Mouse (Mus musculus) ES-E14 (cell line): ENCODE measurements around the gene Stum. TPM values are rescaled to one million over a fixed set of nuclear protein-coding genes. Genes with fewer than 3 reads are reported as not detected.

ENCODE experiments used
- DNase-seq: peaks from one replicate; pipeline ENCODE4 v3.0.0-alpha.2; 2013; ENCODE audit warnings: low read depth, low spot score
- H3K27ac ChIP-seq: 2 replicates; pipeline ENCODE4 v1.5.1; 2012; ENCODE audit warnings: low read depth, mild to moderate bottlenecking, low read length, moderate library complexity, mixed read lengths; ENCODE audit not compliant: poor library complexity, insufficient read depth, severe bottlenecking
- H3K36me3 ChIP-seq: 2 replicates; pipeline ENCODE4 v1.6.1; 2012; ENCODE audit warnings: mild to moderate bottlenecking, low read length, moderate library complexity, mixed read lengths; ENCODE audit not compliant: control insufficient read depth, poor library complexity, insufficient read depth, severe bottlenecking
- H3K4me1 ChIP-seq, 2 experiments: fragments of 150-350 bp in 1 of 2; sonication (generic) in 1 of 2; 2 replicates each; pipeline ENCODE4 v1.6.1; 2012; ENCODE audit warnings: low read length in 2 of 2, mild to moderate bottlenecking in 1 of 2, mixed read lengths in 1 of 2; ENCODE audit not compliant: control insufficient read depth in 2 of 2, insufficient read depth in 2 of 2, poor library complexity in 1 of 2
- H3K4me3 ChIP-seq, 2 experiments: fragments of 150-350 bp in 1 of 2; sonication (generic) in 1 of 2; 2 replicates each; pipeline ENCODE4 v1.5.1; 2012; ENCODE audit warnings: low read length in 2 of 2, low read depth in 1 of 2, mild to moderate bottlenecking in 1 of 2, mixed read lengths in 1 of 2; ENCODE audit not compliant: insufficient read depth in 1 of 2, poor library complexity in 1 of 2, severe bottlenecking in 1 of 2
- H3K9ac ChIP-seq: 2 replicates; pipeline ENCODE4 v1.6.1; 2012; ENCODE audit warnings: low read depth, mild to moderate bottlenecking, low read length, mixed read lengths; ENCODE audit not compliant: poor library complexity, insufficient read depth, severe bottlenecking
- H3K9me3 ChIP-seq: fragments of 150-350 bp; sonication (generic); 2 replicates; pipeline ENCODE4 v1.6.1; 2012; ENCODE audit warnings: low read depth, mild to moderate bottlenecking, low read length; ENCODE audit not compliant: control insufficient read depth, insufficient read depth
- CHD2 ChIP-seq: IDR thresholded peaks from 2 replicates; pipeline ENCODE4 v1.6.1; 2014; ENCODE audit warnings: mild to moderate bottlenecking, low read depth, low read length, inconsistent platforms
- HCFC1 ChIP-seq: IDR thresholded peaks from 2 replicates; pipeline ENCODE4 v1.6.1; 2012; ENCODE audit warnings: low read length, inconsistent platforms, borderline replicate concordance; ENCODE audit not compliant: insufficient read depth
- MAFK ChIP-seq: IDR thresholded peaks from 2 replicates; pipeline ENCODE4 v1.6.1; 2014; ENCODE audit warnings: mild to moderate bottlenecking, low read depth, low read length, inconsistent platforms; ENCODE audit not compliant: insufficient read depth
- ZC3H11A ChIP-seq: IDR thresholded peaks from 2 replicates; pipeline ENCODE4 v1.6.1; 2012; ENCODE audit warnings: low read depth, mild to moderate bottlenecking, inconsistent platforms, low read length, borderline replicate concordance
- ZNF384 ChIP-seq: IDR thresholded peaks from 2 replicates; pipeline ENCODE4 v1.6.1; 2012; ENCODE audit warnings: low read depth, low read length, inconsistent platforms
- in situ Hi-C, 2 experiments: fragments of 600-800 bp; cut with MboI; formaldehyde crosslinking; loops; one replicate each; pipeline ENCODE4 v1.15.1; 2025; ENCODE audit warnings: low sequenced_read_pairs in 2 of 2, inconsistent platforms in 1 of 2; ENCODE audit not compliant: unreplicated experiment in 2 of 2
- total RNA-seq: library from RNA; depleted of rRNA; stranded (reverse); fragments of 300-350 nt; gene quantifications from 2 replicates; pipeline ENCODE4 v1.2.3, GENCODE M21; 2012

The Stum gene
- total RNA-seq, 1 experiment = 0.18 TPM

DNA sequence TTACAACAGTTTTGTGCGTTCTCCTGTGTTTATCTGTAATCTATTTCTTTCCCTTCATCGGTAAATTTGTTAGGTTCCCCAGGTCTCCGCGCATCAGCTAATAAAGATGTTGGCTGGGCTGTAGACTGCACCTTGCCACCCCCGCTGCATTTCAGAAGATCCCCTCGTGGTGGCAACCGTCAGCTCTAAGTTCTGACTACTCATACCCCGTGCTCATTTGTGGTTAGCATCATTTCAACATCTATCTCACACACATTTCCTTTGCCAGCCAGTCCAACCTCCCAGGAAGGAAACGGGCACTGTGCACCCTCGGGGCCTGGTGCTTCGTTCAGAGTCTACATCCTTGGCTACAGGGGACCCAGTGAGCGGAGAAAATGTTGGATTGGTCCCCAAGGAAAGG lies 51.5 kb downstream of the Stum start:
- DNase-seq = no peak
- Histone ChIP-seq H3K4me3 (no peak overlapping the region), H3K4me1 (peaks cover 0 to 5% of the 10 kb centered on the region in 2 experiments; a peak in 2 of 4 replicates), H3K27ac (no peak overlapping the region), H3K9ac (no peak overlapping the region), H3K9me3 (no peaks in the 10 kb centered on the region), H3K36me3 (no peaks in the 10 kb centered on the region)
- TF ChIP-seq MAFK (no peak), CHD2 (no peak), ZC3H11A (no peak), ZNF384 (no peak), HCFC1 (no peak)
- in situ Hi-C loops = loop anchor here in 1 of 2 experiments (10.0 kb wide), 1 partner anchor 333 kb away; no protein-coding TSS in a partner anchor

DNA sequence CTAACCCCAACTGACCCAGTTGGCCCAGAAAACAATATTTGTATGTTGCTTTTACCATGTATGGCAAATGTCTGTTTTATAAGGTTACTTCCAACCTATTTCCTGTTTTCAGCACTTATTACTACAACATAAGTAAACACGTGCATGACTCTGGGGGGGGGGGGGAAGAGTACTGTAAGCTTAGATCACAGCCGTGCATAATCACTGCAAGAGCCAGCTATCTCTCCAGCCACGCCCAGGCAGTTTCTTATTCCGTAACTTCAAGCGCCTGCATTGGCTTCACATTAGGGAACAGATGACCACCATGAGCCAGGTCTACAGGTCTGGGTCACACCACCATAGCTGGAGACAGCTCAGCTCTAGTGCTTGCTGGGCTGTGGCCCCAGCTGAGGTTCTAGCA lies 53.5 kb downstream of the Stum start:
- in situ Hi-C loops = loop anchor here (10.0 kb wide), 2 partner anchors 155 to 335 kb away; no protein-coding TSS in a partner anchor
- DNase-seq = no peak

GRCm38 (mm10) chr1:180428871-180429270 lies 54.4 kb downstream of the Stum start:
- Histone ChIP-seq H3K36me3 (no peaks in the 10 kb centered on the region), H3K4me1 (peaks cover 0 to 2% of the 10 kb centered on the region in 2 experiments; a peak in 1 of 4 replicates), H3K4me3 (no peak overlapping the region), H3K9me3 (no peaks in the 10 kb centered on the region), H3K27ac (no peak overlapping the region), H3K9ac (no peak overlapping the region)
- DNase-seq = no peak
- TF ChIP-seq MAFK (no peak), HCFC1 (no peak), ZNF384 (no peak), ZC3H11A (no peak), CHD2 (no peak)
- in situ Hi-C loops = loop anchor here in 1 of 2 experiments (10.0 kb wide), 1 partner anchor 154 kb away; no protein-coding TSS in a partner anchor

More for the DNA sequence above, 53.5 kb downstream of the Stum start:
- Histone ChIP-seq H3K4me3 (no peak overlapping the region), H3K36me3 (no peaks in the 10 kb centered on the region), H3K27ac (no peak overlapping the region), H3K9ac (no peak overlapping the region), H3K4me1 (peaks cover 0 to 5% of the 10 kb centered on the region in 2 experiments; a peak in 2 of 4 replicates), H3K9me3 (no peaks in the 10 kb centered on the region)
- TF ChIP-seq ZNF384 (no peak), MAFK (no peak), HCFC1 (no peak), CHD2 (no peak), ZC3H11A (no peak)

GRCm38 (mm10) chr1:180428101-180428712 lies 55.1 kb downstream of the Stum start:
- no peak for DNase-seq

More at GRCm38 (mm10) chr1:180428101-180428712, 55.1 kb downstream of the Stum start:
- Histone ChIP-seq H3K9me3 (no peaks in the 10 kb centered on the region), H3K27ac (no peak overlapping the region), H3K4me3 (no peak overlapping the region), H3K36me3 (no peaks in the 10 kb centered on the region), H3K9ac (no peak overlapping the region), H3K4me1 (peaks cover 0 to 3% of the 10 kb centered on the region in 2 experiments; a peak in 1 of 4 replicates)
- TF ChIP-seq ZC3H11A (peak; percentile 61; the same call in 1 of the 2 replicates), HCFC1 (no peak)
- in situ Hi-C loops = loop anchor here in 1 of 2 experiments (10.0 kb wide), 1 partner anchor 153 kb away; no protein-coding TSS in a partner anchor
